Mouse (Mus musculus) intestine, embryonic 14.5 days (tissue): ENCODE measurements around the gene Rsph14. TPM values are rescaled to one million over a fixed set of nuclear protein-coding genes. Genes with fewer than 3 reads are reported as not detected.

Experiments used
- ATAC-seq: fragments of 200-750 bp; cut with Nextera tagmentation; replicated peaks from 2 replicates; pipeline ENCODE4 v1.8.0; 2017; ENCODE audit warnings: low read depth, moderate number of reproducible peaks, moderate TSS enrichment, moderate library complexity; ENCODE audit not compliant: low FRiP score, low TSS enrichment
- DNase-seq: peaks from one replicate; pipeline ENCODE4 v3.0.0-alpha.2; 2018; ENCODE audit warnings: low spot score
- H3K27ac ChIP-seq: fragments of 300-500 bp; sonication (generic); 2 replicates; pipeline ENCODE4 v1.5.1; 2014; ENCODE audit warnings: low read depth, mild to moderate bottlenecking, control low read depth
- H3K27me3 ChIP-seq: fragments of 300-500 bp; sonication (generic); replicated peaks from 2 replicates; pipeline ENCODE4 v1.6.1; 2014; ENCODE audit warnings: low read length, control low read depth; ENCODE audit not compliant: control insufficient read depth, insufficient read depth
- H3K36me3 ChIP-seq: fragments of 300-500 bp; sonication (generic); 2 replicates; pipeline ENCODE4 v1.6.1; 2014; ENCODE audit warnings: low read length, control low read depth; ENCODE audit not compliant: control insufficient read depth, insufficient read depth
- H3K4me1 ChIP-seq: fragments of 300-500 bp; sonication (generic); replicated peaks from 2 replicates; pipeline ENCODE4 v1.6.1; 2014; ENCODE audit warnings: low read length, control low read depth, mixed read lengths; ENCODE audit not compliant: control insufficient read depth, insufficient read depth
- H3K4me2 ChIP-seq: fragments of 300-500 bp; sonication (generic); 2 replicates; pipeline ENCODE4 v1.6.1; 2014; ENCODE audit warnings: low read length
- H3K4me3 ChIP-seq: fragments of 300-500 bp; sonication (generic); 2 replicates; pipeline ENCODE4 v1.5.1; 2014; ENCODE audit warnings: low read depth, low read length, control low read depth, mixed read lengths
- H3K9ac ChIP-seq: fragments of 300-500 bp; sonication (generic); 2 replicates; pipeline ENCODE4 v1.6.1; 2014; ENCODE audit warnings: mild to moderate bottlenecking, low read length
- H3K9me3 ChIP-seq: fragments of 300-500 bp; sonication (generic); 2 replicates; pipeline ENCODE4 v1.6.1; 2016; ENCODE audit warnings: low read length, control low read depth; ENCODE audit not compliant: control insufficient read depth
- WGBS: fragments of 180-500 bp; shearing (Covaris S2); extraction: QIAGEN DNeasy Blood & Tissue Kit; methylation state at CpG from one replicate; pipeline ENCODE4 v1.1.7; 2014; 5-methylcytosine and 5-hydroxymethylcytosine counted together
- polyA plus RNA-seq: library from polyadenylated mRNA; unstranded; fragments of >200 nt; fragmentation: Nextera tagmentation; extraction: Ambion mirVana; gene quantifications from 2 replicates; pipeline ENCODE4 v1.2.1, GENCODE M21; 2014

The Rsph14 gene
- polyA plus RNA-seq, 1 experiment from 2014 or later, result not detected

GRCm38 (mm10) chr10:75021138-75021537 is 11.2 kb downstream of the Rsph14 start:
- DNase-seq (peak; percentile 91), ATAC-seq (no peak; the same call in none of the 2 replicates)
- Histone ChIP-seq H3K4me2 (no peak overlapping the region), H3K27me3 (no peaks in the 10 kb centered on the region), H3K4me3 (no peak overlapping the region), H3K9me3 (no peaks in the 10 kb centered on the region), H3K36me3 (no peaks in the 10 kb centered on the region), H3K27ac (no peak overlapping the region), H3K4me1 (no peaks in the 10 kb centered on the region), H3K9ac (no peak overlapping the region)
- WGBS, result 19% methylated on average over 6 of the region's 6 CpGs

- ATAC-seq, result no peak
- WGBS, result 26% methylated on average over 2 of the region's 2 CpGs
- Histone ChIP-seq H3K4me2 (no peak overlapping the region), H3K27ac (no peak overlapping the region), H3K36me3 (no peaks in the 10 kb centered on the region), H3K4me3 (no peak overlapping the region), H3K9ac (no peak overlapping the region), H3K27me3 (no peaks in the 10 kb centered on the region), H3K4me1 (no peaks in the 10 kb centered on the region), H3K9me3 (no peaks in the 10 kb centered on the region)
- DNase-seq, result no peak
Measured at GRCm38 (mm10) chr10:75020271-75020670, 12.1 kb downstream of the Rsph14 start.

GRCm38 (mm10) chr10:75016481-75016880 is 15.9 kb downstream of the Rsph14 start:
- WGBS, result 88% methylated on average over 4 of the region's 4 CpGs
- H3K4me1 ChIP-seq, result no peaks in the 10 kb centered on the region
- H3K36me3 ChIP-seq, result no peaks in the 10 kb centered on the region
- ATAC-seq, result no peak
- H3K27me3 ChIP-seq, result no peaks in the 10 kb centered on the region
- H3K4me3 ChIP-seq, result no peak overlapping the region
- no peak overlapping the region for H3K27ac ChIP-seq
- H3K4me2 ChIP-seq, result no peak overlapping the region
- DNase-seq, result no peak
- H3K9ac ChIP-seq, result no peak overlapping the region
- H3K9me3 ChIP-seq, result no peaks in the 10 kb centered on the region

- no peak overlapping the region for H3K9ac ChIP-seq
- H3K4me1 ChIP-seq, result no peaks in the 10 kb centered on the region
- WGBS, result 71% methylated on average over 14 of the region's 14 CpGs
- no peaks in the 10 kb centered on the region for H3K36me3 ChIP-seq
- H3K27ac ChIP-seq, result no peak overlapping the region
- no peaks in the 10 kb centered on the region for H3K9me3 ChIP-seq
- ATAC-seq (no peak), DNase-seq (no peak)
- H3K4me3 ChIP-seq, result no peak overlapping the region
- no peaks in the 10 kb centered on the region for H3K27me3 ChIP-seq
- H3K4me2 ChIP-seq, result no peak overlapping the region
Measured at GRCm38 (mm10) chr10:75015465-75015864, 16.9 kb downstream of the Rsph14 start.

- H3K9ac ChIP-seq, result no peak overlapping the region
- ATAC-seq, result no peak
- WGBS, result 83% methylated on average over 15 of the region's 15 CpGs
- no peaks in the 10 kb centered on the region for H3K4me1 ChIP-seq
- H3K27me3 ChIP-seq, result no peaks in the 10 kb centered on the region
- no peak overlapping the region for H3K4me3 ChIP-seq
- no peaks in the 10 kb centered on the region for H3K36me3 ChIP-seq
- H3K4me2 ChIP-seq, result no peak overlapping the region
- no peaks in the 10 kb centered on the region for H3K9me3 ChIP-seq
- DNase-seq, result no peak
- H3K27ac ChIP-seq, result no peak overlapping the region
Measured at GRCm38 (mm10) chr10:75010704-75011103, 21.7 kb downstream of the Rsph14 start.

- Histone ChIP-seq H3K4me1 (peaks cover 6% of the 10 kb centered on the region), H3K4me2 (no peak overlapping the region), H3K36me3 (no peaks in the 10 kb centered on the region), H3K27ac (no peak overlapping the region), H3K27me3 (no peaks in the 10 kb centered on the region), H3K9ac (no peak overlapping the region), H3K9me3 (no peaks in the 10 kb centered on the region), H3K4me3 (no peak overlapping the region)
- ATAC-seq (no peak), DNase-seq (no peak)
- 64% methylated on average over 8 of the region's 8 CpGs for WGBS
Measured at GRCm38 (mm10) chr10:75006889-75007662, 25.3 kb downstream of the Rsph14 start.

- no peak overlapping the region for H3K4me3 ChIP-seq
- H3K27me3 ChIP-seq, result no peaks in the 10 kb centered on the region
- DNase-seq (no peak), ATAC-seq (peak; percentile 51)
- no peaks in the 10 kb centered on the region for H3K36me3 ChIP-seq
- H3K27ac ChIP-seq, result no peak overlapping the region
- no peak overlapping the region for H3K9ac ChIP-seq
- no peak overlapping the region for H3K4me2 ChIP-seq
- H3K9me3 ChIP-seq, result no peaks in the 10 kb centered on the region
- H3K4me1 ChIP-seq, result peaks cover 6% of the 10 kb centered on the region
- 49% methylated on average over 3 of the region's 3 CpGs for whole genome bisulfite sequencing
Measured at GRCm38 (mm10) chr10:75004067-75004466, 28.3 kb downstream of the Rsph14 start.

GRCm38 (mm10) chr10:75001391-75001790 is 31.0 kb downstream of the Rsph14 start:
- WGBS, result 94% methylated on average over 8 of the region's 8 CpGs
- H3K27ac ChIP-seq, result no peak overlapping the region
- no peak overlapping the region for H3K4me2 ChIP-seq
- no peak for DNase-seq
- H3K36me3 ChIP-seq, result no peaks in the 10 kb centered on the region
- H3K4me3 ChIP-seq, result no peak overlapping the region
- ATAC-seq, result no peak
- H3K9ac ChIP-seq, result no peak overlapping the region
- H3K9me3 ChIP-seq, result no peaks in the 10 kb centered on the region
- no peaks in the 10 kb centered on the region for H3K27me3 ChIP-seq
- H3K4me1 ChIP-seq, result peaks cover 6% of the 10 kb centered on the region

GRCm38 (mm10) chr10:74995377-74995776 is 37.0 kb downstream of the Rsph14 start:
- no peak overlapping the region for H3K27ac ChIP-seq
- 0 out of 2 replicates have a peak overlapping the region, but pooled peaks have one; percentile 16 for H3K9ac ChIP-seq
- no peaks in the 10 kb centered on the region for H3K27me3 ChIP-seq
- 0 out of 2 replicates have a peak, but pooled peaks have one; percentile 25 for ATAC-seq
- H3K4me1 ChIP-seq, result peaks cover 11% of the 10 kb centered on the region
- H3K4me3 ChIP-seq, result peak overlapping the region; percentile 20
- no peaks in the 10 kb centered on the region for H3K36me3 ChIP-seq
- no peaks in the 10 kb centered on the region for H3K9me3 ChIP-seq
- WGBS, result 5% methylated on average over 17 of the region's 17 CpGs
- H3K4me2 ChIP-seq, result peak overlapping the region; percentile 50
- DNase-seq, result no peak
